In the genomic region with DNA sequence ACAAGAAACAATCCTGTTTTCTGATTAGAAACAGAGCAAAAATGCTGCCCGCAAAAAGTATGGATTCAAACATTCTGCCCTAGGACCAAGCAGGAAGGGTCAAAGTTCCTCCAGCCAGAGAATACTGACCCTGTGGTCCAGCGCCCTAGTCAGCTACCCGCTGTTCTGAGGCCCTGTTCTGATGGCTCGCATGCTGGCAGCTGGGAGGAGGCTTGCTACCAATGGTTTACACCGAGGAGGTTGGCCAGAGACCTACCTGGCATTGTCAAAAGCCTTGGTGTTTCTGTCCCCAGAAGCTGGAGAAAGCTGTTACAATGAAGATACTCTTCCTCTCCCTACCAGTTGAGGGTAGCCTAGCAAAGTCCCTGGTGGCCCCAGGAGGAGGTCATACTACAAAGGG, we compare ENCODE assay signal across 10 mouse cellular contexts. TPM values are rescaled to one million over a fixed set of nuclear protein-coding genes. Genes with fewer than 3 reads are reported as not detected.
DNase-seq lines count a peak whose midpoint lies in the region; ATAC-seq and TF ChIP-seq lines count a peak whose summit lies in the region.
"Had no signal": no experiment of that assay in that cellular context is flagged by ENCODE, and none has a peak within 500 bp of the region (broad histone marks: within the 10 kb centered on the region; RNA-seq: fewer than 3 reads in every experiment).

No protein-coding gene starts in this region.

- intact Hi-C loops in heart, postnatal 10 days (cut with DNase I), result loop anchor here (5.0 to 10.0 kb wide), 2 partner anchors 47 to 619 kb away; no protein-coding TSS in a partner anchor

- TF ChIP-seq POLR2A in limb, embryonic 14.5 days (IDR thresholded peaks at IDR 0.05; ENCODE audit: borderline replicate concordance, extremely low read depth, insufficient read depth, insufficient read length), result no peak

- peak overlapping the region; percentile 89 for H3K4me2 ChIP-seq in heart, embryonic 16.5 days (ENCODE audit: low read depth, low read length)
- peak overlapping the region; percentile 96 for H3K4me2 ChIP-seq in hindbrain, embryonic 12.5 days (replicated peaks)
- peak overlapping the region; percentile 75 for H3K4me2 ChIP-seq in limb, embryonic 14.5 days (replicated peaks; ENCODE audit: low read depth, low read length, severe bottlenecking)

- peaks cover 66% of the 10 kb centered on the region for H3K4me1 ChIP-seq in heart, embryonic 16.5 days (ENCODE audit: control insufficient read depth, insufficient read depth, low read length)
- peaks cover 94% of the 10 kb centered on the region for H3K4me1 ChIP-seq in embryonic facial prominence, embryonic 10.5 days
- H3K4me1 ChIP-seq in hindbrain, embryonic 12.5 days, result peaks cover 74% of the 10 kb centered on the region
- peaks cover 58% of the 10 kb centered on the region for H3K4me1 ChIP-seq in limb, embryonic 14.5 days (ENCODE audit: control insufficient read depth, insufficient read depth, low read length)

- ATAC-seq in heart, embryonic 16.5 days (replicated peaks; ENCODE audit: extremely low read depth, insufficient read depth, low FRiP score), result no peak
- ATAC-seq in hindbrain, embryonic 12.5 days (ENCODE audit: low FRiP score), result no peak
- no peak for ATAC-seq in limb, embryonic 14.5 days (ENCODE audit: low FRiP score, low read depth)

- H3K36me3 ChIP-seq in heart, embryonic 16.5 days (ENCODE audit: control insufficient read depth, insufficient read depth), result 0 out of 2 replicates have a peak, but pooled peaks cover 2% of the 10 kb centered on the region
- H3K36me3 ChIP-seq in embryonic facial prominence, embryonic 10.5 days (replicated peaks), result peaks cover 8% of the 10 kb centered on the region
- 0 out of 2 replicates have a peak, but pooled peaks cover 2% of the 10 kb centered on the region for H3K36me3 ChIP-seq in hindbrain, embryonic 12.5 days
- peaks cover 7% of the 10 kb centered on the region; the same call in 1 of the 2 replicates for H3K36me3 ChIP-seq in limb, embryonic 14.5 days (ENCODE audit: control insufficient read depth, insufficient read depth, low read length)
- H3K36me3 ChIP-seq: liver, embryonic 15.5 days had no signal

- no peak overlapping the region for H3K9ac ChIP-seq in heart, embryonic 16.5 days (ENCODE audit: low read length)
- H3K9ac ChIP-seq in hindbrain, embryonic 12.5 days, result no peak overlapping the region
- H3K9ac ChIP-seq in limb, embryonic 14.5 days (ENCODE audit: low read depth, low read length, severe bottlenecking), result no peak overlapping the region

- H3K9me3 ChIP-seq in heart, embryonic 16.5 days (replicated peaks; ENCODE audit: control insufficient read depth, low read length), result no peaks in the 10 kb centered on the region
- H3K9me3 ChIP-seq in embryonic facial prominence, embryonic 10.5 days, result no peaks in the 10 kb centered on the region
- H3K9me3 ChIP-seq in hindbrain, embryonic 12.5 days (replicated peaks), result no peaks in the 10 kb centered on the region
- H3K9me3 ChIP-seq in limb, embryonic 14.5 days (ENCODE audit: control insufficient read depth, low read length), result no peaks in the 10 kb centered on the region
- H3K9me3 ChIP-seq: liver, embryonic 15.5 days had no signal

- no peak overlapping the region for H3K27ac ChIP-seq in heart, embryonic 16.5 days (ENCODE audit: low read length)
- H3K27ac ChIP-seq in embryonic facial prominence, embryonic 10.5 days (replicated peaks), result no peak overlapping the region; the same call in 1 of the 2 replicates
- no peak overlapping the region for H3K27ac ChIP-seq in hindbrain, embryonic 12.5 days
- no peak overlapping the region for H3K27ac ChIP-seq in limb, embryonic 14.5 days (replicated peaks; ENCODE audit: low read depth, low read length)
- H3K27ac ChIP-seq: liver, embryonic 15.5 days had no signal

- no peak overlapping the region for H3K4me3 ChIP-seq in heart, embryonic 16.5 days (ENCODE audit: low read length)
- H3K4me3 ChIP-seq in embryonic facial prominence, embryonic 10.5 days, result peak overlapping the region; percentile 86
- no peak overlapping the region for H3K4me3 ChIP-seq in hindbrain, embryonic 12.5 days
- no peak overlapping the region for H3K4me3 ChIP-seq in limb, embryonic 14.5 days (replicated peaks; ENCODE audit: low read length)

- WGBS in heart, embryonic 16.5 days, result 80% methylated on average over 5 of the region's 5 CpGs
- WGBS in embryonic facial prominence, embryonic 10.5 days, result 65% methylated on average over 5 of the region's 5 CpGs
- WGBS in hindbrain, embryonic 12.5 days, result 53% methylated on average over 5 of the region's 5 CpGs
- 71% methylated on average over 5 of the region's 5 CpGs for WGBS in limb, embryonic 14.5 days

- no peak for DNase-seq in heart, postnatal 10 days
- DNase-seq in embryonic facial prominence, embryonic 10.5 days (ENCODE audit: low spot score), result no peak
- DNase-seq in limb, embryonic 14.5 days (ENCODE audit: low spot score), result no peak
- DNase-seq in adrenal gland, postnatal 10 days, result no peak
- DNase-seq in urinary bladder, postnatal 10 days (ENCODE audit: low spot score), result no peak
- DNase-seq in cerebellum, adult 18-20 months, result no peak
- DNase-seq: cerebellum, postnatal 25 days had no signal

- H3K27me3 ChIP-seq in heart, embryonic 16.5 days (ENCODE audit: control insufficient read depth, insufficient read depth, low read length), result no peaks in the 10 kb centered on the region
- no peaks in the 10 kb centered on the region for H3K27me3 ChIP-seq in embryonic facial prominence, embryonic 10.5 days (replicated peaks; ENCODE audit: low read depth, poor library complexity, severe bottlenecking)
- H3K27me3 ChIP-seq in hindbrain, embryonic 12.5 days, result no peaks in the 10 kb centered on the region; the same call in 1 of the 2 replicates
- H3K27me3 ChIP-seq in limb, embryonic 14.5 days (ENCODE audit: control insufficient read depth, insufficient read depth, low read length), result no peaks in the 10 kb centered on the region
- H3K27me3 ChIP-seq: liver, embryonic 15.5 days had no signal

RNA-seq across cellular contexts. Expression of gene Smad3, which starts 3.8 kb away (rescaled TPM):
- polyA plus RNA-seq in heart, embryonic 16.5 days (2015; fragmentation: Nextera tagmentation; extraction: Ambion mirVana), result 12.5 and 13.7 TPM in 2 replicates
- total RNA-seq in heart, postnatal 10 days (2021), result 10 to 100 TPM; 17.0 to 22.6 TPM
- 23.4 and 25.5 TPM in 2 replicates for polyA plus RNA-seq in embryonic facial prominence, embryonic 10.5 days (2016; fragmentation: Nextera tagmentation; extraction: Ambion mirVana)
- 24.1 and 25.4 TPM in 2 replicates for polyA plus RNA-seq in hindbrain, embryonic 12.5 days (2016; fragmentation: Nextera tagmentation; extraction: Ambion mirVana)
- polyA plus RNA-seq in limb, embryonic 14.5 days (2012; rRNA removed), result 50.9 and 72.1 TPM in 2 replicates
- polyA plus RNA-seq in limb, embryonic 14.5 days (2014; fragmentation: Nextera tagmentation; extraction: Ambion mirVana), result 25.1 and 28.0 TPM in 2 replicates
- total RNA-seq in adrenal gland, postnatal 10 days (2021), result 10 to 100 TPM; 24.4 to 31.8 TPM
